Mouse (Mus musculus) CD8-positive naive resting alpha-beta T cell, adult 2 months (primary cell): Measurements from ENCODE around the gene Bcl7b.

ENCODE experiments used
- DNase-seq, 2 experiments: peaks; one replicate each; pipeline ENCODE4 v3.0.0; 2022; ENCODE audit warnings: low read depth in 2 of 2, low spot score in 2 of 2

Bcl7b gene

DNA sequence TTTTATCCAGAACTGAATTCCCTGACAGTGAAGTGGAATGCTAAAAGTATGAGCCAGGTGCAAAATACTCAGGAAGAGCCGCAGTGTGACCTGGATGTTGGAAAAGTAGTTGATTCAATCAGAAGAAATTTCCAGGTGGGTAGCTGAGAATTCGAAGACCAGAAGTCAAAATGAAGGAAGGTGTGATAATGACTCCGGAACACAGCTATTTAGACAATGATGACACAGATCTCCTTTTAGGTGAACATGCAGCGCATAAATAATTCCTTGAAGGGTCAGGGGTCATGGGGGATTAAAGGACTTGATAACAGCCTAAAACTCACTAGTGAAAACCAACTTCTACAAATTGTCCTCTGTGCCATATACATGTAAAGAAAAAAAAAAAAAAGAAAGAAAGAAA, 614 bp upstream of the Bcl7b start:
- no peak for DNase-seq

DNA sequence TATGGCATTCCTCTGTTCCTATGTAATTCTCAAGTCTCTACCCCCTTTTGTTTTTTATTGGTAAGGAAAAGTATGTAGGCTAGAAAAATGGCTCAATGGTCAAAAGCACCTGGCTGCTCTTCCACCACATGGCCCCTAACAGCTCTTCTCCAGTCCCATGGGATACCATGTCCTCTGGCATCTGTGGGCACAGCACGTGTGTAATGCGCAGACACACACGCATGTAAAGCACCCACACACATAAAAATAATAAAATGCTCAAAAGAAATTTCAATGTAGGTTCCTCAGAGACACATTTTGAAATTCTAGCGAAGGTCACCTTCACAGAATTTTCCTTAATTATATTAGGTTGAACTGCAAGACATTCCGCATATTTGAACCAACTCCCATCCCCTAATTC, 1.4 kb downstream of the Bcl7b start:
- DNase-seq = no peak

DNA sequence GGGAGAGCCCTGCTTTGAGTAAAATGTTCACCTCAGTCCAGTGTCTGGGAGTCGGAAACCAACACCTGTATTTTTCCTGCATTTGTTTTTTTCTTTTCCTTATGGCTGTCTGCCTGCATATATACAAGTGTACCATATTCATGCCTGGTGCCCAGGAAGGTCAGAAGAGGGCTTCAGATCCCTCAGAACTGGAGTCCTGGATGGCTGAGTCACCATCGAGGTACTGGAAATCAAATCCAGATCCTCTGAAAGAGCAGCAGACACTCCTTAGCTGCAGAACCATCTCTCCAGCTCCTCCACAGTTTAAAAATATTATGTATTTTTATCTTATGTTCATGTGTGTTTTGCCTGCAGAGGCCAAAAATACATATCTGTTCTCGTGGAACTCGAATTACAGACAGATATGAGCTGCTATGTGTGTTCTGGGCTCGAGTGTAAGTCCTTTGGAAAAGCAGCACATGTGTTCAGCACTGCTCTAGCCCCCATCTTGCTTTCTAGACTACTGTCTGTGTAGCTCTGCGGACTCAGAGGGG, 3.7 kb downstream of the Bcl7b start:
- DNase-seq = no peak

DNA sequence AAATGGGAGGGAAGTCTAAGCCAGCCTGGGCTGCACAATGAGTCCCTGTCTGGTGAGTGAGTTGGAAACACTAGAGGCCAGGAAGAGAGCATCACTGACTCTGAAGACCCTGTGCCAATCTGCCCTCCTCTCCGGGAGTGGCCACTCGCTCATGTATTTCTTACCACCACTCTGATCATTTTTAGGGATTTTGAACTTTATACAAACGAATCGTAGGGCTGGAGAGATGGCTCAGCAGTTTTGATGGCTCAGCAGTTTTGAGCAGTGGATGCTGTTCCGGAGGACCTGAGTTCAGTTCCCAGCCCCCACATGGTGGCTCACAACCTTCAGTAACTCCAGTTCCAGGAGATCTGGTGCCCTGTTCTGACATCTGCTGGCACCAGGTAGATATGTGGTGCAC, 4.9 kb downstream of the Bcl7b start:
- no peak for DNase-seq

DNA sequence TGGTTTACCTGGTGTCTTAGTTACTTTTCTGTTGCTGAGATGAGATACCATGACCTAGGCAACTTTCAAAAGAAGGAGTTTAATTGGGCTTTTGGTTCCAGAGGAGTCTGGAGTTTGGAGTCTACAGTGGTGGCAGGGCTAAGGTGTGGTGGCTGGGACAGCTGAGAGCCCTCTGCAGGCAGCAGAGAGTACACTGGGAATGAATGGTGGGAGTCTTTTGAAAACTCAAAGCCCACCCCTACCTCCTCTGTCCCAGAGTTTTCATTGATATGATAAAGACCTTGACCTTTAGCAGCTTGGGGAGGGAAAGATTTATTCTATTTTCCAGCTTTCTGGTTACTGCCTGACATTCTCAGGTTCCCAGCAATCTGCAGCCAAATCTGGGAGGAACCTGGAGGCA, 7.0 kb downstream of the Bcl7b start:
- DNase-seq = no peak

DNA sequence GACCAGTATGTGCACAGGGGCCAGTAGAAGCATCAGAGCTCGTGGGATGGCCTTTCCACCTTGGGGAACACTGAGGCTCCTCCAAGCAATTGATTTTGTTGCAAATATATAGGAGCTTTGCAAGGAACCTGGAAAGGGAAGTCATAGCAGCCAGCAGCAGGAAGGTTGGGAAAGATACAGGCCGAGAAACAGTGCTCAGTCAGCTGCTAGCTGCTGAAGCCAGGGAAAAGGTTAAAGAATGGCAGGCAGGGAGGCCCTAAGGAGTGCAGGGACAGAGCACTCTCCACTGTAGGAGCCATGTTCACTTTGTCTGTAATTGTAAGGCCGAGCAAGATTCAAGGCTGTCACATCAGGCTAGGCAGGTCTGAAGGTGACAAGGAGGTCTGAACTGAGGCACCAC, 10.4 kb downstream of the Bcl7b start:
- no peak for DNase-seq

DNA sequence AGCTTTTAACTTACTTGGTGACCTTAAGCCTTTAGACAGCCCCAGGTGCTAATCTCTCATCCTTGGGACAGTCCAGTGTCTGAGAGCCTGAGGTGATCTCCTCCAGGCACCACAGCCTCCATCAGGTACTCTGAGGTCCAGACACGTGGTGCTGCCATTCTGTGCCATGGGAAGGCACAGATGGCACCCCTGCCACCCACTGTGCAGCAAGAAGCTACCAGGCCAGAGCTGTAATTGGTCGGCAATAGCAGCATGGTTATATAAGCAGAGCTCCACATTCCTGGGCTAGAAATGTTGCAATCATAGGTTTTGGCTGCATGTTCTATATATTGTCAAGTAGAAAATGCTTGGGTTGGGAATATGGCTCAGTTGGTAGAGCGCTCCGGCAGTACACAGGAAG, 10.9 kb downstream of the Bcl7b start:
- no peak for DNase-seq

DNA sequence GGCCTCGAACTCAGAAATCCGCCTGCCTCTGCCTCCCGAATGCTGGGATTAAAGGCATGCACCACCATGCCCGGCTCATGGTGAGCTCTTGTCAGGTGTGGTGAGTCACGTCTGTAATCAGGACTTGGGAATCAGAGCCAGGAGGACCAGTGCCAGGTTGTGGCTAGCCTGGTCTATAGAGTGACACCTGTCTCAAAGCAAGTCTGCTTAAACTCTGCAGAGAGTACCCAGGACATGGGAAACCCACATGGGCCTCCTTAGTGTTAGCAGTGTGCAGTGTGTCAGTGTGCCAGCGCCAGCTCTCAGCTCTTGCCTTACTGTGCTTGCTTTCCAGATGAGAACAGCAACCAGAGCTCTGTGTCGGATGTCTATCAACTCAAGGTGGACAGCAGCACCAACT, 11.5 kb downstream of the Bcl7b start:
- no peak for DNase-seq

DNA sequence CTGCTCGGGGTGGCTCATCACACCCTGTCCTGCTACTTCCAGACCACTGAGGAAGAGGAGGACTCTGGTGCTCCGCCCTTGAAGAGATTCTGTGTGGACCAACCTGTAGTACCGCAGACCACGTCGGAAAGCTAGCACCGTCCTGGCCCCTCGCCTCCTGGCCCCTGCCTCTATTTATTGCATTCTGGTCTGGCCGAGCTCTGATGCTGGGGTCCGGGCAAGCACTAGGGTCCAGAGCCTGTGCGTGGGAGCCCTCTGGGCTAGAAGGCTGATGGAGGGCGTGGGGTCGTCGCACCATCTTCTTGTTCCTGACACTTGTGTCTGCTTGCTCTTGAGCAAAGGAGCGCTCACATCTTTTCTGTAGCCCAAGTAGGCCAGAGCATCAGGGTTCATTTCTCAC, 12.7 kb downstream of the Bcl7b start:
- DNase-seq = no peak

DNA sequence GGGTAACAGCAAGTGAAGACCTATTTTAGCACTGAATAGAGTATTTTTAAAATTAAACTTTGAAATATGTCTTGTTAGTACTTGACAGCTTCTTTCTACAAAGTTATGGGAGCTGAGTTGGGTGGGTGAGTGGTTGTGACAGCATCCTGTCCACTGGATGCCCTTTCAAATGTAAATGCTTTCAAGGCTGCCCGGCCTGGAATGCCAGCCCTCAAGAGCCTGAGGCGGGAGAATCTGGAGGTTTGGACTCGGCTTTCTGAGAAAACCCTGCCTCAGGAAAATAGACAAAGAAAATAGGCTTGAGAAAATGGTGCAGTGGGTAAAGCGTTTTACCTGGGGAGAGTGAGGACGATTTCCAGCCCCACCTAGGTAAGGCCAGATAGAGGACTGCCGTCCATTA, 13.7 kb downstream of the Bcl7b start:
- no peak for DNase-seq

DNA sequence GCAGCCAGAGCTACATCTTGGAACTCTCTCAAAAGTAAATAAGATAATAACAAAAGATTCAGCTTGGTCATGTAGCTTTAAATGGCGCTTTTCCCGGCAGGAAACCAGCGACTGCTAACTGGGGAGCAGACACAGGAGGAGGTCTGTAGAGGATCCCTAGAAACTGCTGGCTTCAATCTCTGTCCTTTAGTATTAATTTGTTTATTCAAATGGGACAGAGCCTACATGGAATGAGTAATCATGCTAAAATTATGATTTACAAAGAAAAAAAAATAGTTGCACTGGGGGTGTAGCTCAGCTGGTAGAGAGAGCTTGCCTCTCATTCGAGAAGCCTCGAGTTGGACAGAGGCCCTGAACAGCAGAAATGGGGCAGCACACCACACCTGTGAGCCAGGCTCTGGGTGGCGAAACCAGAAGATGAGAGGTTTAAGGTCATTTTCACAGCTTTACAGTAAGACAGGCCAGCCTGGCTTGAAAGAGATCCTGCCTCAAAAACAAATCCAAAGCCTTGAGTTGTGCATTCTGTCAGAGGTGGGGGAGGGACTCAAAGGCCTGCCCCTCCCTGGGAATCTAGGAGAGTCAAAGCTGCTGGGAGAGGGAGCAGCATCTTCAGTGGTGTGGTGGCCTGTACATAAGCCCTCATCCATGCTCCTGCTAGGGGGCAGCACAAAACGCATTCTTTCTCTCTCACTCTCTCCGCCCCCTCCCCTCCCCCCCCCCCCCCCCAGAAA, 15.2 kb downstream of the Bcl7b start:
- DNase-seq = no peak

DNA sequence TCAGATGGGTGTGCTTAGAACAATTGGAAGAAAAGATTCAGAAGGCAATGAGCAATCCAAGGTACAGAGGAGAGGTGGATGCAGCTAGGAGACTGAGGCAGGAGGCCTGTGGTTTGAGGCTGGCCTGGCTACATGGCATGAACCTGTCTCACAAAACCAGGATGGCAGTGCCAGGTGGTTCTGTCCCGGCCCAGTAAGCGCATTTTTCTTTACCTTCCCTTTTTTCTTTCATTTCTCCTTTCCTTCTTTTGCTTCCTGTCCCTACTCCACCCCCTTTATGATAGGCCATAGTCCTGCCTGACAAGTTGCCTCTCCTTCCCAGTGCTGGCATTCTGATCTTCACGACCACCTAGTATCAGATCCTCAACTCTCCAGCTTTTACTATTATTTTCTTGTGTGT, 16.9 kb downstream of the Bcl7b start:
- no peak for DNase-seq

DNA sequence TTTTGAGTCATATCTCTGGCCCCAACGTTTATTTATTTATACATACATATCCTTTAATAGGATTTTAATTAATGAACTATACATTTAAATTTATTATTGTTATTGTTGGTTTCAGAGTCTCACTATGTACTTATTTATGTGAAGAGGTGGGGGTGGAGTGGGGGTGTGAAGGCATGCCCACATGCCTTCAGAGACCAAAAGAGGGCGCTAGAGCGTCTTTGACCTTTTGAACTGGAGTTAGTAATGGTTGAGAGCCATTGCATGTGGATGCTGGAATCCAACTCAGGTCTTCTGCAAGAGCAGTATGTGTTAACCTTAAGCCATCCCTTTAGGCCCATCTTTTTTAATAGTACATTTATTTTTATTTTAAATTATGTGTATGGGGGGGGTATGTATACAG, 17.5 kb downstream of the Bcl7b start:
- DNase-seq = peak in 1 of 2 experiments; percentile 33

DNA sequence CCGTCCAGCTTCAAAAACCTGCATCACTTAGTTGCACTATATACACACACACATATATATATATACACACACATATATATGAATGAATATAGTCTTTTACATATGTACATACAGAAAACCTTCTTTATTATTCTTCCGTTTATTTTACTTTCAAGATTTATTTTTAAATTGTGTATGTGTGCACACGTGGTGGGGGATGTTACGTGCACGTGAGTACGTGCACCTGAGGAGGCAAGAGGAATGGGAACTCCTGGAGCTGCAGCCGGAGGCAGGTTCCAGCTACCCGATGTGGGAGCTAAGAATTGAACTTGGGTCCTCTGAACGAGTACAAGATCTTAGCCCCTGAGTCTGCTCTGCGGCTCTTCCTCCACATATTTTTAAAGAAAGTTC, 18.1 kb downstream of the Bcl7b start:
- DNase-seq = no peak

DNA sequence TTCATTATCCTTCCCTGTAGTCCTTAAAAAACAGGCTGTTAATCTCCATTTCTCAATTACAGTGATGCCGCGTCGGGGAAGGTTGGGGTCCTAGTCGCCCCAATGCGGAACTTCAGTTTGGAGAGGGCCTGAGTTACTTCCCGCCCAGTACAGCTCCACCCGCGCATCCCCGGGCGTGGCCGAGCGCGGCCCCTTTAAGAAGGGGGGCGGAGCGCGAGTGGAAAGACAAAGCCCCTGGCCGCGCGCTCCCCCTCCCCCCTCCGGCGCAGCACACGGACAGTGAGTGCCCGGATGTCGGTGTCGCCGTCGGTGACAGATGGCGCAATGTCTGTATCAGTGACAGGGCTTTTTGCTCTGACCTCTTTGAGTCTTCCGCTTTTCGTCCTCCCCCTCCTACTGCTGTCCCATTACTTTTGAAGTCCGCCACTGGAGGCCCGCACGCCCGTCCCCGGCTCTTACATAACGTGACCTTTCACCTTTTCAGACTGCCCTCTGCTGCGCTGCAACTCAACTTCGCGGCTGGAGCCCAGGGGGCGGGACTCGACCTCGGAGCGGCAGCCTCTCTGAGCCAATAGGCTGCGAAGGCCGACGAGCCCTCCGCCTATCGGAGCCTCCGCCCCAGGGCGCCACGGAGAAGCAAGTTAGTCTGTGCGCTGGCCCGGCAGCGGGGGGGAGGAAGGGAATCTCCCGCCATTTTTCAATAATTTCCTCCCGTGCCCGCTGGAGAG, 18.7 kb downstream of the Bcl7b start, which contains the start of gene Baz1b:
TSS of gene Baz1b (plus strand) at position 644 of the 728 bp plus-strand sequence.
- peak; percentile 95 to 96 for DNase-seq

DNA sequence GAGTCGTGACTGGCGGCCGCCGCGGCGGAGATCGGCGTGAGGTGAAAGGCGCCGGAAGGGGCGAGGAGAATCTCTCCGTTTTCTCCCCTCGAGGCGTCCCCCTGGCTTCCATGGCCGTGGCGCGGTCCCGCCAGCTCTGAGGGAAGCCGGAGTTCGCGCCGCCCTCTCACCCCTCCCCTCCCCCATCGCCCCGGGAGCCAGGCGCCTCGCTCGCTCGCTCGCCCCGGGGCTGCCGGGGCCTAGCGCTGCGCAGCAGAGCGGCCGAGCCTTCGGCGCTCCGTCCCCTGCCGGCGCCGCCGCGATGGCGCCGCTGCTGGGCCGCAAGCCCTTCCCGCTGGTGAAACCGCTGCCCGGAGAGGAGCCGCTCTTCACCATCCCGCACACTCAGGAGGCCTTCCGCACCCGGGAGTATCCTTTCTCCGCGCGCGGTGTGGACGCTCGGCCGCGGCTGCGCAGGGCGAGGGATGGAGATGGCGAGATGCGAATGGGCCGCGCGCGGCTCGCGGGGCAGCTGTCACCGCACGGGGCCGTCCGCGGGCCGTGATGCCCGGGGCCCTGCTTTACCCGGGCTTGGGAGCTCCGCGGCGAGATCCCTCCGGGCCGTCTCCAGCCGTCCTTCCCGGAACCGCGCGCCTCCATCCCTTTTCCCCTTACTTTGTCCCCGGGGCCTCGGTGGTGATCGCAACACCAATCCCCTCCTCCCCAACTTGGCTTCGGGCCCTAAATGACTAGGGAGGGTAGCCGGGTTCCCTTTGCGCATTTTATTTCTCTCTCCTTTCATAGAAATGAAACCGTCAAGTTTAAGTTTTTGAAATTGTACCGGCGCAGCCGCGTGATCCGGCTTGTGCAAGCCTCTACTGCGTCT, 19.5 kb downstream of the Bcl7b start:
- no peak for DNase-seq

DNA sequence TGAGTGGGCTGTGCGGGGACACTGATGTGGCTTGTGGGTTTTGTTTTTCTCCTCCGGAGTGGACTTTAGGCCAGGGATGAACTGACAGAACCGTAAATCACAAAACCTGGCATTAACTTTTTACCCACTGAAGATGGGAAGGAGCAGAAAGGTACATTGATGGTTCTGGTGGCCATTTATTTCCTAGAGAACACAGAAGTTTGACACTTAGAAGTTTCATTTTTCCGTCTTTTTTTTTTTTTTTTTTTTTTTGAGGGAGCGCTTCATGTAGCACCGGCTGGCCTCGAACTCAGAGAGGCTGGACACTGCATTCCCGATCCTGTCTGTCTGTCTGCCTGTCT, 20.1 kb downstream of the Bcl7b start:
- DNase-seq = no peak

DNA sequence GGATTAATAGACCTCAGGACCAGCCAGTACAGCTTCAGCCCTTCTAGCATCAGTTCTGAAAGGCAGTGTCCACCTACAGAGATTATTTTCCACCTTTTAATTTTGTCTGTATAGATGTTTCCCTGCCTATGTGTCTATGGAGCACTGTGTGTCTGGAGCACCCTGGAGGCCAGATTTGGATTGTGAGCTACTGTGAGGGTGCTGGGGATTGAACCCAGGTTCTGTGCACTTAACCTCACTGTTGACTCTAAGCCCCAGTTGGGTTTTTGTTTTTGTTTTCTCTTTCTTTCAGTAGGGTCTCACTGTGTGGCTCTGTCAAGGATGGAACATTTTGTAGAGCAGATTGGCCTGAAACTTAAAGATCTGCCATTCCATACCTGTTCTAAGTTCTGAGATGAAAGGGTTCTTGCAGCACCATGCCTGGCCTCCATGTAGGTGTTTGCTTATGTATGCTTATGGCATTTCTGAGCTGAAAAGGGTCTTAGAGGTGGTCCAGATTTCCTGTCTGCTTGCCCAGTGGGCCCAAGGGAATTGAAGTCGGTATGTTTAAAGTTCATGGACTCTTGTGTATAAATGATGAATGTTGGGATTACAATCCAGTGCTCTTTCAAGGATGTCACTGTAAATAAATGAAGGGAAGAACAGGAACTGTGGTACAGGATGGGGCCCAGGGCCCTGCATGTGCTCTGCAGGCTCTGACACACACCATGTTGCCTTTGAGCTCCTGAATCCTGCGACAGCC, 21.4 kb downstream of the Bcl7b start:
- no peak for DNase-seq

DNA sequence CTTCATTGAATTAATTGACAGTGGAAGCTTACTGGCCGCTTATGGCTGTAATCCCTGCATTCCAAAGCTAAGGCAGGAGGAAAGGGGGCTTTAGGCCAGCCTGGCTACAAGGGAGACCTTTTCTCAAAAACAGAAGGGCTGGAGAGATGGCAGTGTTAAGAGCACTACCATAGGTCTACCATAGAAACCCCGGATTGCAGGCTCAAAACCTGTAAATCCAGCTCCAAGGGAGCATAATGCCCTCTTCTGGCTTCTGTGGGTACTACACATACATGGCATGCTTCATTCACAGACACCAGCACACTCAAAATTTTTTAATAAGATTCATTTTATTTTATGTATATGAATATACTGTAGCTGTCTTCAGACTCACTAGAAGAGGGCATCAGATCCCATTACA, 23.5 kb downstream of the Bcl7b start:
- peak; percentile 75 to 85 for DNase-seq

DNA sequence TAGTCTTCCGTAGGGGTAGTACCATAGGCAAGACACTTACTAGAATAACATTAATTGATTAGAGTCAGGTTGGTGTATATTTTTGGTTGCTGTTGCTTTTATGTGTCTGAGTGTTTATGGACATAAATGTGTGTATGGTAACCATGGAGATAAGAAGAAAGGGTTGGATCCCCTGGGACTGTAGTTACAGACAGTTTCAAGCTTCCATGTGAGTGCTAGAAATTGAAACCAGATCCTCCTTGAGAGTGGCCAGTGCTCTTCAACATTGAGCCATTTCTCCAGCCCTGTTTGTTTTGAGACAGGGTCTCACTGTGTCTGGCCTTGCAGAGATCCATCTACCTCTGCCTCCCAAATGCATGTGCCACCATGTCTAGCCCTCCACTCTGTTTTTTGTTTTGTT, 24.3 kb downstream of the Bcl7b start:
- no peak for DNase-seq

DNA sequence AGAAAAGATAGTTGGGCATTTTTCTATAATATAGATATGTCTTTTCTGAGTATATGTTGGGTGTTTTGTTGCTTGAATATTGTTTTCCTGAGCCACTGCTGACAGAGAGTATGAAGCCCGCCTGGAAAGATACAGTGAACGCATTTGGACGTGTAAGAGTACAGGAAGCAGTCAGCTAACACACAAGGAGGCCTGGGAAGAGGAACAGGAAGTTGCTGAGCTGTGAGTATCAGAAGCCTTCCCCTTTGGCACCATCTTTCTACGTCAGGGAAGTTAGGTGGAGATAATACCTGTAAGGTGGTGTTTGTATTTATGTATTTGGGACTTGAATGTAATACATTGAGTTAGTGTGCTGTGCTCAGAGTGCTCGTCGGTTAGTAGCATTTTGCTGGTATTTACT, 28.3 kb downstream of the Bcl7b start:
- no peak for DNase-seq
